Mouse (Mus musculus): ENCODE data around the gene Gosr1.

DNA sequence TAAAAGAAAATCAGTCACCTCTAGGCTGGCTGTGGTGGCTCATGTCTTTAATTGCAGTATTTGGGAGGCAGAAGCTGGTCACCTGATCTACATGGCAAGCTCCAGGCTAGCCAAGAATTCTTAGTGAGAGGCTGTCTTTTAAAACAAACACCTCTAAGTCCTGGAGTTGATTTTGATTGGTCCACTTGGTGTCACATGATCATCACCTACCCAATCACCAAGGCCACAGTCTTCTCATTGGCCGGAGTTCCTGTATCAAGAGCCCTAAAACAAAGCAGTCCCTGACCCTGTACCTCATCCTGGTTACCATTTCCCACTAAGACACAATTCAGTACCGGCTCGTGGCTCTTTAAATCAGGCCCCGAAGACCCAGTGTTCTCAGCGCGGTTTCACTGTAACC is 67.6 kb downstream of the Gosr1 start:
- TF ChIP-seq POLR2A (IDR thresholded peaks at IDR 0.05; ENCODE audit: low read depth, low read length) (no peak), CTCF (IDR thresholded peaks at IDR 0.05; ENCODE audit: extremely low read depth, insufficient read length, insufficient replicate concordance, low read depth, low read length) (no peak)

Measured in small intestine, adult 2 months (tissue).